ENCODE assay signal across 8 mouse cellular contexts in the genomic region with DNA sequence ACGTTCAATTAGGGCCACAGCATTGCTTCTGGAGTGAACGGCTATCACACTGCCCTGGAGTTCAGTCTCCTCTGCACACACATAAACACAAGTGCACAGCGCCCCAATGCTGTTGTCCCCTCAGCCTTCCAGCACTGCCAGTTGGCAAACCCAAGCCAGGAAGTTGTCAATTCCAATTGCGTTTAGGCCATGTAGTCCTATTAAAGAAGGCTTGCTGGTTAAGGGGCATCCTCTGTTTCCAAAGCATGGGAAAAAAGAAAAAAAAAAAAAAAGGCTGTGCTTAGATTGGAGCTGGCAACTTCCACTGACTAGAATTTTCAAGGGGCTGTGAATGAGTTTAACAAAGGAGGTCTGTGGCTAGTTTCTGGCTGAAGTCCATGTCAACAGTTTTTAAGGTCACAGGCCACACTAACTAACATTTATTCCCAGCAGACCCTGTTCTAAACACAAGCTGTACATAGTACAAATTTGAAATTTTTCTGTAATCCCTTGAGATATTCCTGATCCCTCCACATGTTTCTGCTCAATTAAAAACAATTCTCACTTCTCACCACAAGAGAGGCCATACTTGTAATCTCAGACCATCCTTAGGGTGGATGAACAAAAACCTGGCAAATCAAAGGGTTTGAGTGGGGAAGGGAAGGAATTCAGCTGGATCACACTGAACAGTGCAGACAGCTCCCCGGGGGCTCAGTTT.
DNase-seq lines count a peak whose midpoint lies in the region; ATAC-seq and TF ChIP-seq lines count a peak whose summit lies in the region.

No protein-coding gene starts in this region.

- peaks cover 40% of the 10 kb centered on the region for H3K4me1 ChIP-seq in forebrain, embryonic 13.5 days
- H3K4me1 ChIP-seq in hindbrain, postnatal 0 days (ENCODE audit: insufficient read depth, low read length), result no peaks in the 10 kb centered on the region
- H3K4me1 ChIP-seq in midbrain, postnatal 0 days (ENCODE audit: insufficient read depth, low read length), result no peaks in the 10 kb centered on the region

- no peak overlapping the region for H3K9ac ChIP-seq in forebrain, embryonic 13.5 days
- H3K9ac ChIP-seq in hindbrain, postnatal 0 days (replicated peaks; ENCODE audit: low read length), result no peak overlapping the region
- H3K9ac ChIP-seq in midbrain, postnatal 0 days (replicated peaks; ENCODE audit: low read length, poor library complexity, severe bottlenecking), result no peak overlapping the region

- no peaks in the 10 kb centered on the region for H3K9me3 ChIP-seq in forebrain, embryonic 13.5 days (replicated peaks)
- H3K9me3 ChIP-seq in hindbrain, postnatal 0 days (ENCODE audit: low read length), result no peaks in the 10 kb centered on the region
- no peaks in the 10 kb centered on the region for H3K9me3 ChIP-seq in midbrain, postnatal 0 days (ENCODE audit: low read length)

- no peak overlapping the region for H3K4me3 ChIP-seq in layer of hippocampus, adult 2 months
- H3K4me3 ChIP-seq in forebrain, embryonic 13.5 days, result no peak overlapping the region
- H3K4me3 ChIP-seq in hindbrain, postnatal 0 days (ENCODE audit: low read length), result no peak overlapping the region
- no peak overlapping the region for H3K4me3 ChIP-seq in midbrain, postnatal 0 days (ENCODE audit: low read depth, low read length)

- DNase-seq in layer of hippocampus, adult 2 months (ENCODE audit: low spot score in 2 of 2), result peak; percentile 29 to 68
- no peak for DNase-seq in layer of hippocampus, postnatal 25 days (ENCODE audit: extremely low spot score in 1 of 2, low spot score in 1 of 2)
- DNase-seq in hindbrain, postnatal 0 days (ENCODE audit: low spot score), result peak; percentile 57
- peak; percentile 67 for DNase-seq in midbrain, postnatal 0 days (ENCODE audit: low spot score)
- DNase-seq in cerebellum, postnatal 36 days, result no peak
- no peak for DNase-seq in thymus, postnatal 10 days (ENCODE audit: low spot score in 2 of 2)
- DNase-seq in adrenal gland, adult 2 months, result no peak

- peak; percentile 26; the same call in 1 of the 2 replicates for TF ChIP-seq CTCF in layer of hippocampus, adult 2 months (conservative IDR thresholded peaks at IDR 0.05)
- TF ChIP-seq CTCF in hindbrain, postnatal 0 days (IDR thresholded peaks at IDR 0.05; ENCODE audit: low read depth), result peak; percentile 40
- TF ChIP-seq CTCF in midbrain, postnatal 0 days (IDR thresholded peaks at IDR 0.05), result peak; percentile 37

- H3K27ac ChIP-seq in layer of hippocampus, adult 2 months, result peak overlapping the region; percentile 80
- peak overlapping the region; percentile 68 for H3K27ac ChIP-seq in forebrain, embryonic 13.5 days
- H3K27ac ChIP-seq in hindbrain, postnatal 0 days, result 0 out of 2 replicates have a peak overlapping the region, but pooled peaks have one; percentile 6
- no peak overlapping the region for H3K27ac ChIP-seq in midbrain, postnatal 0 days (ENCODE audit: low read depth, low read length)

- no peaks in the 10 kb centered on the region for H3K36me3 ChIP-seq in forebrain, embryonic 13.5 days (ENCODE audit: poor library complexity, severe bottlenecking)
- H3K36me3 ChIP-seq in hindbrain, postnatal 0 days (ENCODE audit: insufficient read depth, low read length), result no peaks in the 10 kb centered on the region
- no peaks in the 10 kb centered on the region for H3K36me3 ChIP-seq in midbrain, postnatal 0 days (ENCODE audit: insufficient read depth, low read length)

- H3K4me2 ChIP-seq in forebrain, embryonic 13.5 days, result no peak overlapping the region
- H3K4me2 ChIP-seq in hindbrain, postnatal 0 days (ENCODE audit: low read depth, low read length), result no peak overlapping the region
- no peak overlapping the region for H3K4me2 ChIP-seq in midbrain, postnatal 0 days (ENCODE audit: low read depth, low read length, poor library complexity, severe bottlenecking)

- peak; percentile 90 for ATAC-seq in forebrain, embryonic 13.5 days
- peak; percentile 81 for ATAC-seq in hindbrain, postnatal 0 days
- ATAC-seq in midbrain, postnatal 0 days (ENCODE audit: low FRiP score), result 0 out of 2 replicates have a peak, but pooled peaks have one; percentile 34

- WGBS in forebrain, embryonic 13.5 days, result 29% methylated on average over 5 of the region's 5 CpGs
- WGBS in hindbrain, postnatal 0 days, result 47% methylated on average over 5 of the region's 5 CpGs
- WGBS in midbrain, postnatal 0 days, result 63% methylated on average over 5 of the region's 5 CpGs

- no peaks in the 10 kb centered on the region for H3K27me3 ChIP-seq in forebrain, embryonic 13.5 days
- H3K27me3 ChIP-seq in hindbrain, postnatal 0 days (ENCODE audit: insufficient read depth, low read length), result no peaks in the 10 kb centered on the region
- H3K27me3 ChIP-seq in midbrain, postnatal 0 days (ENCODE audit: insufficient read depth, low read length), result no peaks in the 10 kb centered on the region

Comparison
In these comparisons a context has a peak if more than half of its experiments do, and no peak if none do; other contexts are left out.
1. DNase-seq: peak in layer of hippocampus, adult 2 months (2 of 2), hindbrain, postnatal 0 days (single experiment) and midbrain, postnatal 0 days (single experiment); none in layer of hippocampus, postnatal 25 days (0 of 2), cerebellum, postnatal 36 days (0 of 2), thymus, postnatal 10 days (0 of 2) and adrenal gland, adult 2 months (single experiment).
2. ATAC-seq: peak in every context shown above with its lines; median percentile 90 in forebrain, embryonic 13.5 days; 81 in hindbrain, postnatal 0 days; 34 in midbrain, postnatal 0 days.
3. Peak in every context shown above with its lines, with median percentiles within 50 percentile points of each other: CTCF ChIP-seq.